In the genomic region with DNA sequence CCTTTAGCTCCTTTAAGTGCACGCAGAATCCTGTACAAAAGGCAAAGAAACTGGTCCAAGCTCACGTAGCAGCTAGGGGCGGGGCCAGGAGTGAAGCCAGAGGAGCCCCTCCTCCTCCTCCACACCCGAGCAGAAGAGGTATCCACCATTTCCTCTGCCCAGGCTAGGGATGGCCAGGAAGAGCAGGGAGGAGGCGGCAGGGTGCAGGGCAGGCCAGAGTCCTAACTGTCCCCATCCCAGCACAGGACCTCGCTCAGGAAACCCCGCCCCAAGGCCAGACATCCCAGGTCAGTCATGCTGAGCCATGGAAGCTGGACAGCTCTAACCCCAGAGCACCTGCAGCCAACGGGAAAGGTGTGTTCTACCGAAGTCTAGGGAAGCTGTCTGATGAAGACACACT, we compare ENCODE assay signal across 9 mouse cellular contexts. TPM values are rescaled to one million over a fixed set of nuclear protein-coding genes. Genes with fewer than 3 reads are reported as not detected.
DNase-seq lines count a peak whose midpoint lies in the region; ATAC-seq lines count a peak whose summit lies in the region.
"Had no signal": no experiment of that assay in that cellular context is flagged by ENCODE, and none has a peak within 500 bp of the region (broad histone marks: within the 10 kb centered on the region; RNA-seq: fewer than 3 reads in every experiment).

No protein-coding gene starts in this region.

- H3K4me3 ChIP-seq in kidney, embryonic 16.5 days (ENCODE audit: low read length) = peak overlapping the region; percentile 25
- H3K4me3 ChIP-seq: midbrain, embryonic 12.5 days had no signal

- H3K9ac ChIP-seq in kidney, embryonic 16.5 days (replicated peaks; ENCODE audit: low read length) = peak overlapping the region; percentile 51
- H3K9ac ChIP-seq: midbrain, embryonic 12.5 days had no signal

- H3K9me3 ChIP-seq in kidney, embryonic 16.5 days (ENCODE audit: low read length) = no peaks in the 10 kb centered on the region
- H3K9me3 ChIP-seq: midbrain, embryonic 12.5 days had no signal

- H3K27ac ChIP-seq in kidney, embryonic 16.5 days (ENCODE audit: low read length) = peak overlapping the region; percentile 25; the same call in 1 of the 2 replicates
- H3K27ac ChIP-seq: midbrain, embryonic 12.5 days had no signal

- H3K4me1 ChIP-seq in kidney, embryonic 16.5 days (ENCODE audit: insufficient read depth, low read length) = peaks cover 34% of the 10 kb centered on the region

- H3K27me3 ChIP-seq in kidney, embryonic 16.5 days (ENCODE audit: insufficient read depth, low read length) = no peaks in the 10 kb centered on the region

- peak overlapping the region; percentile 91 for H3K4me2 ChIP-seq in kidney, embryonic 16.5 days (replicated peaks; ENCODE audit: low read depth, low read length)
- H3K4me2 ChIP-seq: midbrain, embryonic 12.5 days had no signal

- 16% methylated on average over 9 of the region's 9 CpGs for WGBS in kidney, embryonic 16.5 days

- ATAC-seq in kidney, embryonic 16.5 days (ENCODE audit: low FRiP score, low TSS enrichment) = peak; percentile 21; the same call in 1 of the 2 replicates
- ATAC-seq in megakaryocyte-erythroid progenitor cell, adult 5-6 weeks (replicated peaks; ENCODE audit: low FRiP score, low TSS enrichment, poor library complexity, severe bottlenecking) = 0 out of 2 replicates have a peak, but pooled peaks have one; percentile 0

- H3K36me3 ChIP-seq in kidney, embryonic 16.5 days (ENCODE audit: insufficient read depth, low read length) = peaks cover 16% of the 10 kb centered on the region

- peak; percentile 43 to 62 for DNase-seq in lung, adult 18-20 months
- DNase-seq in lung, postnatal 25 days (ENCODE audit: low spot score) = no peak
- peak; percentile 50 to 63 for DNase-seq in heart, adult 9 months (ENCODE audit: low spot score in 2 of 2)
- DNase-seq in right cerebral cortex, postnatal 10 days (ENCODE audit: low spot score in 2 of 2) = no peak
- DNase-seq in urinary bladder, postnatal 36 days (ENCODE audit: low spot score in 2 of 2) = no peak
- DNase-seq in layer of hippocampus, adult 8-10 months (ENCODE audit: low spot score in 2 of 2) = no peak

RNA-seq across cellular contexts. Expression of a gene that starts 2.9 kb away (rescaled TPM):
- 16.5 and 17.3 TPM in 2 replicates for polyA plus RNA-seq in kidney, embryonic 16.5 days (2015; fragmentation: Nextera tagmentation; extraction: Ambion mirVana)
- total RNA-seq in megakaryocyte-erythroid progenitor cell, adult 5-6 weeks (2014; fragmentation: Nextera tagmentation) = 0.77 TPM in 1 of 2 replicates, not detected in the other
- total RNA-seq in megakaryocyte-erythroid progenitor cell, adult 5-6 weeks (2017) = not detected in 2 replicates
- total RNA-seq in layer of hippocampus, adult 8-10 months (2022) = 1 to 10 TPM; 4.4 to 6.0 (median 5.4) TPM

RNA-seq across cellular contexts. Expression of a gene that starts 8.9 kb away (rescaled TPM):
- polyA plus RNA-seq in kidney, embryonic 16.5 days (2015; fragmentation: Nextera tagmentation; extraction: Ambion mirVana) = 185 and 188 TPM in 2 replicates
- total RNA-seq in megakaryocyte-erythroid progenitor cell, adult 5-6 weeks (2014; fragmentation: Nextera tagmentation) = 91.2 and 95.9 TPM in 2 replicates
- 75.0 and 124 TPM in 2 replicates for total RNA-seq in megakaryocyte-erythroid progenitor cell, adult 5-6 weeks (2017)
- 100 to 1,000 TPM in 1 of 4 experiments, 10 to 100 TPM in 3; 89.6 to 135 (median 97.5) TPM for total RNA-seq in layer of hippocampus, adult 8-10 months (2022)

RNA-seq across cellular contexts. Expression of a gene that starts 27.8 kb away (rescaled TPM):
- 3.7 and 4.4 TPM in 2 replicates for polyA plus RNA-seq in kidney, embryonic 16.5 days (2015; fragmentation: Nextera tagmentation; extraction: Ambion mirVana)
- 5.3 and 5.9 TPM in 2 replicates for total RNA-seq in megakaryocyte-erythroid progenitor cell, adult 5-6 weeks (2014; fragmentation: Nextera tagmentation)
- 2.2 and 3.1 TPM in 2 replicates for total RNA-seq in megakaryocyte-erythroid progenitor cell, adult 5-6 weeks (2017)
- 1 to 10 TPM; 2.2 to 3.5 (median 2.9) TPM for total RNA-seq in layer of hippocampus, adult 8-10 months (2022)

RNA-seq across cellular contexts. Expression of a gene that starts 42.3 kb away (rescaled TPM):
- 77.7 and 82.1 TPM in 2 replicates for polyA plus RNA-seq in kidney, embryonic 16.5 days (2015; fragmentation: Nextera tagmentation; extraction: Ambion mirVana)
- total RNA-seq in megakaryocyte-erythroid progenitor cell, adult 5-6 weeks (2014; fragmentation: Nextera tagmentation) = 134 and 164 TPM in 2 replicates
- 62.6 and 87.0 TPM in 2 replicates for total RNA-seq in megakaryocyte-erythroid progenitor cell, adult 5-6 weeks (2017)
- 1 to 10 TPM; 4.4 to 8.2 (median 7.1) TPM for total RNA-seq in layer of hippocampus, adult 8-10 months (2022)

RNA-seq across cellular contexts. Expression of a gene that starts 44.1 kb away (rescaled TPM):
- polyA plus RNA-seq in kidney, embryonic 16.5 days (2015; fragmentation: Nextera tagmentation; extraction: Ambion mirVana) = 14.8 and 15.7 TPM in 2 replicates
- total RNA-seq in megakaryocyte-erythroid progenitor cell, adult 5-6 weeks (2014; fragmentation: Nextera tagmentation) = 10.0 and 20.1 TPM in 2 replicates
- 11.7 and 11.9 TPM in 2 replicates for total RNA-seq in megakaryocyte-erythroid progenitor cell, adult 5-6 weeks (2017)
- 1 to 10 TPM; 3.1 to 7.1 (median 4.5) TPM for total RNA-seq in layer of hippocampus, adult 8-10 months (2022)

Comparison
In these comparisons a context has a peak if more than half of its experiments do, and no peak if none do; other contexts are left out.
1. DNase-seq: peak in lung, adult 18-20 months (2 of 2) and heart, adult 9 months (2 of 2); none in lung, postnatal 25 days (single experiment), right cerebral cortex, postnatal 10 days (0 of 2), urinary bladder, postnatal 36 days (0 of 2) and layer of hippocampus, adult 8-10 months (0 of 2).